Comparison of ENCODE assay signal across 15 mouse cellular contexts in the genomic region with DNA sequence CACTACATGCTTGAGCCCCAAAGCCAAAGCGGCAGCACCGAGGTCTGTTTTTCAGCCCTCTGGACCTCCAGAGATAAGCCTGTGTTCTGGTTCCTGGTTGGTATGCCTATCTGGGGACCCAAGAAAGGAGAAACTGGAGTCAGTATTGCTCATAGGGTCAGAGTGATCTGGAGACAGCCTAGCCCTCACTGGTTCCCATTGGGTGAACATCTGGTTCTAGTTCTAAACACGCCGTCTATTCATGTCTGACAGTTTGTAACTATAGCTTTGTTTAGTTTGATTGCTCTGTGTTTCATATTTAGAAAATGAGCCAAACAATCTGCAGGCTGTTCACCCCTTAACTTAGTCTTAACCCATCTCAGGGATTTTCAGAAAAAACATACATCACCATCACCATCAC.
"Had no signal": no experiment of that assay in that cellular context is flagged by ENCODE, and none has a peak within 500 bp of the region (broad histone marks: within the 10 kb centered on the region; RNA-seq: fewer than 3 reads in every experiment).

No protein-coding gene starts in this region.

- H3K9ac ChIP-seq: intestine, embryonic 15.5 days; kidney, embryonic 15.5 days; limb, embryonic 12.5 days; limb, embryonic 15.5 days; liver, embryonic 14.5 days; liver, postnatal 0 days had no signal

- DNase-seq: kidney, adult 8-10 months; kidney, postnatal 10 days; kidney, postnatal 36 days; left cerebral cortex, postnatal 4 days; liver, postnatal 0 days; midbrain, embryonic 14.5 days; thymus, adult 18-20 months; thymus, postnatal 36 days had no signal

- H3K4me2 ChIP-seq: intestine, embryonic 15.5 days; kidney, embryonic 15.5 days; limb, embryonic 12.5 days; limb, embryonic 15.5 days; liver, embryonic 11.5 days had no signal

- H3K27ac ChIP-seq: intestine, embryonic 15.5 days; kidney, embryonic 15.5 days; limb, embryonic 12.5 days; limb, embryonic 15.5 days; liver, embryonic 14.5 days had no signal

- H3K9me3 ChIP-seq: intestine, embryonic 15.5 days; kidney, embryonic 15.5 days; limb, embryonic 12.5 days; limb, embryonic 15.5 days had no signal

- H3K4me3 ChIP-seq: intestine, embryonic 15.5 days; kidney, embryonic 15.5 days; limb, embryonic 12.5 days; limb, embryonic 15.5 days had no signal

- ATAC-seq: hindbrain, embryonic 16.5 days; intestine, embryonic 15.5 days; liver, postnatal 0 days had no signal

- H3K4me1 ChIP-seq: intestine, embryonic 15.5 days; kidney, embryonic 15.5 days; limb, embryonic 12.5 days; limb, embryonic 15.5 days had no signal

- H3K27me3 ChIP-seq: intestine, embryonic 15.5 days; kidney, embryonic 15.5 days; limb, embryonic 12.5 days; limb, embryonic 15.5 days had no signal

- H3K36me3 ChIP-seq: intestine, embryonic 15.5 days; kidney, embryonic 15.5 days; limb, embryonic 12.5 days; limb, embryonic 15.5 days had no signal
